Mouse (Mus musculus): ENCODE data around the gene Psmc3.

DNA sequence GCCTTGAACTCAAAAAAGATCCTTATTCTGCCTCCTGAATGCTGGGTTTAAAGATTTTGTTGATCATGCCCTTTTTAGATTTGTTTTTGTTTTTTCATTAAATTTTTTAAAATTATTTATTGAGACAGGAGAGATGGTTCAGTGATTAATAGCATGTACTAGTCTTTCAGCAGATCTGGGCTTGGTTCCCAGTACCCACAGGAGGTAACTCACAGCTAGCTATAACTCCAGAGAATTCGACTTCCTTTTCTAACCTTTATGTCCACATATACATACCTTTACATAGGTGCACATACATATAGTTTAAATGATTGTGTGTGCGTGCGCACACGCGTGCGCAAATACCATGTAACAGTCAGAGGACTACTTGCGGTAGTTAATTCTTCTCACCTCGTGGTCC lies 45.3 kb upstream of the Psmc3 start:
- TF ChIP-seq CTCF (conservative IDR thresholded peaks at IDR 0.05; ENCODE audit: low read length) (no peak), POU5F1 (IDR thresholded peaks at IDR 0.05; ENCODE audit: borderline replicate concordance, low read length) (no peak)
